Mouse (Mus musculus): ENCODE measurements around the gene 6820408C15Rik.

Gene 6820408C15Rik

DNA sequence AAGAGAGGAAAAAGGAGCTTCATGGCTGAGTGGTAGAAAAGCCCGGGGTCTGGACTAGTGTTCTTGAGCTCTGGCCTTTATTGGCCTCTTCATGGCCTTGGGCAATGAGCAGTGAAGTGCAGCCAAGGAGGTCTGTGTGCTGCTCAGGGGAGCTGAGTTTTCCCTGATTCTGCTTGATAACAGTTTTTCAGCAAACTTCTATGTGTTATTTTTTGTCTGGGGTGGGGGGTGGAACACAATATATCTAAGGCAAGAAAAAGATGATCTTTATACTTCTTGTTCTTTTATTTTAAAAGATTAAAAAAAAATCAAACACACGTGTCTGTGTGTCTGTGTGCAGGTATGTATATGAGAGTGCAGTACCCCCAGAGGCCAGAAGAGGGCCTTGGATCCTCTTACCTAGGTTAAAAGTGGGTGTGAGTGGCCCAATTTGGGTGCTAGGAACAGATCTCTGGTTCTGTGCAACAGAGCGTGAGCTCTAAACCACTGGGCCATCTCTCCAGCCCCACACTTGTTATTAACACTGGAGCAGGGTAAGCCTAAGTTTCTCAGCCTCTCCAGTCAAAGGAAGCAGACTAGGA is 49.3 kb downstream of the 6820408C15Rik start, which contains the start of gene Defb23:
TSS of gene Defb23 (minus strand) at position 51 of the 581 bp plus-strand sequence.
- CTCF ChIA-PET = no interaction called here

DNA sequence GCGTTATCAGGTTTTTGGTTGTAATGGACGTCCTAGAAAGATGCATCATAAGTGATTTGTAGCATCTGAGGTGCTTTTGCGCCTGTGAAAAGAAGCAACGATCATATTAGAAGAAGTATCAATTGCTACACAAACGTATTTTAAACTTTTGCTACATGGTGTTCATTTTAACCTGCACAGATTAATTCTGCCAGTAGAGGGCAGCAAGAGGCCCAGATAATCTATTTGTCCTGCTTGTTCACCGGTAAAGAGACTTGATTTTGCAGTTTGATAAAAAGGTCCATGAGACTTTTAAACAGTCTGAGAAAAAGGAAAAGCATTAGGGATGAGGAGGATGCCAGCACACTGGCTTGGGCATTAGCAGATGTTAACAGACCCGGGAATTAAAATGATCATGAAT is 55.6 kb downstream of the 6820408C15Rik start:
- CTCF ChIA-PET = no interaction called here

DNA sequence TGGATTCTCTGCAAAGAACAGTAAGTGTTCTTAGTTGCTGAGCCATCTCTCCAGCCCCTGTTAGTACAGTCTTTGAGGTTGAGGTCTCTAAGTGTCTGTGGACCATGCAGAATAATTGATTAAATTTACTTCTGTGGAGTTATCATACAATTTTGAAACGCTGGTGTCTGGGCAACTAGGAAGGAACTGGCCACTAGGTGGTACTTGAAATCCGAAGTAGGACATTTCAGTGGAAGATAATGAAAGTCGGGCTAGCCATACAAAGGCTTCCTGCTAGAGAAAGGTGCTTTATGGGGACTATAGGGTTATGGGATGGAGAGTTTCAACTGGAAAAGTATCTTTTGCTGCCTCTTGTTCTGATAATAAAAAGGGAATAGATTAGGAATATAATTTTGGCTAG is 57.0 kb downstream of the 6820408C15Rik start:
- CTCF ChIA-PET = interaction anchor here (0.5 kb wide), 1 partner anchor 26 kb away, joined by 20 read pairs; no protein-coding TSS in a partner anchor

DNA sequence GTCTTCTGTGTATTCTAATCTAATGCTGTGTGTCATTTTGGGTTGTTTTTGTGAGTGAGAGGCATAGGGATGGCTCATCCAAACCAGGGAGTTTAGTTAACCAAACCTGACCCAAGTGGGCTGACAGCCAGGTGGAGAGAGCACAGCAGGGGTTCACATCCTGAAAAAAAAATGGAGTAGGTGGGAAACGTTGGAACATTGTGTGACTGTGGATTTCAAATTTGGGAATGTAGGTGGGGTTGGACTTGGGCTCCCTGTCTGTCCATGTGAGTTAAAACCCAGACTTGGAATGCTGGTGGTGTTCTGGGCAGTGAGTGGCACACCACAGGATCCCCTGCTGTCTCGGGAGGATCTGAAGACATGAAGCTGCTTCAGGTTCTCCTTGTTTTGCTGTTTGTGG is 61.4 kb downstream of the 6820408C15Rik start, which contains the start of gene Defb20:
TSS of gene Defb20 (plus strand) at position 301 of the 400 bp plus-strand sequence.
- CTCF ChIA-PET = no interaction called here

DNA sequence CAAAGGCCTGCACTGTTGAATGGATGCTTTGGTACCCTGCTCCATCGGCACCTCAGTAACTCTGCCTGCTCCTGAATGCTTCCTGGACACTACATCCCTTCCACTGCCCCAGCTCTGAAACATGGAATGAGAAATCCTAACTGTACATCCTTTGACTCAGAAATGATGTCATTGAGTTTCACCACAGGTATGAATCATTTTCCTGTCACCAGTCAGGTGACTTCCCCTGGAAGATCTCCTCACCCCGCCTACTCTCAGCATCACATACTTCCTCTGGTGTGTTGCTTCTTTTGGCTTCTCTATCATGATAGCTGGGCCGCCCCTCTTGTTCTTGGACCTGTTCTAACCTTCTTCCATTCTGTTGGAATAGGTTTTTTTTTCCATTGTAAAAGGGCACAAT is 65.5 kb downstream of the 6820408C15Rik start:
- CTCF ChIA-PET = no interaction called here

DNA sequence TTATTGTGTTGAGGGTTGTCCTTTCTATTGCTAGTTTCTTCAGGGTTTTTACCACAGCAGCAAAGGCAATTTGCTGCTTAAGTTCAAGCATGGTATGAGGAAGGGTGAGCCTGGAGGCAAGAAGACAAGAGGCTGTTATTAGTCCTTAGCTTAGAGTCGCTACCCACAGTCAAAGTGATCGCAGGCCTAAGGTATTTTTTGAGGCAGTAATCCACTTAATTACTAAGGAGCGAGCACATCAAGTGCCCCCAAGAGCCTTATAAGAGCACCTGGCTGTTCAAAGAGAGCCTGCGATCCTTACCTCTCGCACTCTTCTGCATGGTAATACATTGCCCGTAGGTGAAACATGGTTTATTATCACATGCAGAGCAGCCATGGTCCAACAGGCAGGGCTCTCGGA is 66.3 kb downstream of the 6820408C15Rik start:
- CTCF ChIA-PET = no interaction called here

DNA sequence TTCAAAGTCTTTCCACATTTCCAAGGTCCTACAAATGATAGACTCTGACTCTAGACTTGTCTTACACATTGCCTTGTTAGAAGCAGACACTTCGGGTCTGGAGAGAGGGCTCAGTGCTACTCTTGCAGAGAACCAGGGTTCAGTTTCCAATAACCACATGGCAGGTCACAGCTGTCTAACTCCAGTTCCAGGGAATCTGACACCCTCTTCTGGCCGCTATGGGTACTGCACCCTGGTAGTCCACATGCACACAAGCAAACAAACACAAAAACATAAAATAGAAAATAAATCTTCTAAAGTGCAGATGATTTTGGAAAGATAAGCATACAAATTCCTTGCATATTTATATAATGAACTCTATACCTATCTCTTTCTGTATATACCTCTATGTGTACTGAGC is 71.6 kb downstream of the 6820408C15Rik start:
- CTCF ChIA-PET = no interaction called here

DNA sequence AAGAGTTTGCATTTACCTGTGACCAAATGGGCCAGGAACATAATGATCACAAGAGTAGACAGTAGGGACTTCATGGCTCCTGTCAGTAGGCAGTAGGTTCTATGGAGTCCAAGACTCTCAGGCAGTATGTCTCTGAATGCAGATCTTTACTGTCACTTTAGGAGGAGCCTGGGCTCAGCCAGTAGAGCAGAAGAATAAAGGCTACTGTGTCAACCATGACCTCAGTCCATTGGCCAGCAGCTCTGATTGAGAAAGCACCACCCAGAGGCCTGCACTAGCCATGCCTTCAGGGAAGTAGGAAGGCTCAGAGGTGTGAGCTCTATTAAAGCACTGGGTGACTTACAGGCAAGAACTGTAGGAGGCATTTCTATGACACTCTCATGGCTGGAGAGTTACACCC is 74.7 kb downstream of the 6820408C15Rik start, which contains the start of gene Defb22:
TSS of gene Defb22 (minus strand) at position 101 of the 400 bp plus-strand sequence.
- CTCF ChIA-PET = no interaction called here

DNA sequence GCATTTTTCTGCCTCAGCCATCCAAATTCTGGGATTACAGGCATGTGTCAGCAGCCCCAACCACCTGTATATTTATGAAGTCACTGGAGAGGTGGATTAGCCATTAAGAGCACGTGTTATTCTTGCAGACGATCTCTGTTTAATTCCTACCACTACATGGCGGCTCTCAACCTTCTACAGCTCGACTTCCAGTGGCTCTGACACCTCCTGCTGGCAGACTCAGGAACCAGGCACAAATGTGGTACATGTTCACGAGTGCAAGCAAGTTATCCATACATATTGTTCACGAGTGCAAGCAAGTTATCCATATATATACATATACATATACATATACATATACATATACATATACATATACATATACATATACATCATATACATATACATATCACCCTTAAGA is 77.8 kb downstream of the 6820408C15Rik start:
- CTCF ChIA-PET = no interaction called here

Data from spleen, embryonic (tissue).